Mouse (Mus musculus) frontal cortex, postnatal 25 days (tissue): ENCODE measurements at regions not wholly inside any gene's neighbourhood (a gene's known extent, or its start where the extent isn't known, plus 50 kb on each side); places are given as distances from the start of the nearest gene placed in this dataset.

ENCODE experiments used
- DNase-seq, 2 experiments: peaks; one replicate each; pipeline ENCODE4 v3.0.0; 2022; ENCODE audit warnings: low spot score in 2 of 2

DNA sequence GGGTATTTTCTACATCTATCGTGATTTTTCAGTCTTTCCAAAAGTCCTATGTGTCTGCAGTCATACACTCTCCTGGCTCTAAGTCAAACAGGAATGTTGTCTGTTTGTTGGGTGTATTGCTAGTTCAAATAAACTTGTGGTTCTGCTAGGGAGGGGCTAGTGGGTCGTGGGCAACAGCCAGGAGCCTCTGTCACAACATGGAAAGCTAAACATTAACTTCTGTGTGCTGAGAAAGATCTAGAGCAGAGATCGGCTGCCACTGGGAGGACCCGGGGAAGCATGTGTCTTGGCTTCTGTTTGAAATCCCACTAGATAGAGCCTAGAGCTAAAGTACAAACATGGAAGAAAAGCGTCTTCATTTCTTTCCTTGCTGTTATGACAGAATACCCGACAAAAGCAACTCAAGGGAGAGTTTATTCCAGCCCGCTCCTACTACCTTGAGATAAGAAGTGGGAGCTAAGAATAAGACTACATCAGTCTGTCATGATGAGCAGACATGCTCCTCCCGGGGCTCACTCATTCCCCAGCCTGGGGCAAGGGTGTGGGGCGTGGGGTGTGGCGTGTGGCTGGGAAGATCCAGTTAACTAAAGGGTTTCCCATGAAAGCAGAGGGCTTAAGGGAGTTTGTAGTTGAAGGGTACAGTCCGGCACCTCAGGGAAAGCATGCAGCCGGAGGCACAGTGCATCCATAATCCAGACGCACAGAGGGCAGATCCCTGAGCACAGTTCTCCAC lies 190.7 kb downstream of the Rybp start:
- DNase-seq, result no peak

DNA sequence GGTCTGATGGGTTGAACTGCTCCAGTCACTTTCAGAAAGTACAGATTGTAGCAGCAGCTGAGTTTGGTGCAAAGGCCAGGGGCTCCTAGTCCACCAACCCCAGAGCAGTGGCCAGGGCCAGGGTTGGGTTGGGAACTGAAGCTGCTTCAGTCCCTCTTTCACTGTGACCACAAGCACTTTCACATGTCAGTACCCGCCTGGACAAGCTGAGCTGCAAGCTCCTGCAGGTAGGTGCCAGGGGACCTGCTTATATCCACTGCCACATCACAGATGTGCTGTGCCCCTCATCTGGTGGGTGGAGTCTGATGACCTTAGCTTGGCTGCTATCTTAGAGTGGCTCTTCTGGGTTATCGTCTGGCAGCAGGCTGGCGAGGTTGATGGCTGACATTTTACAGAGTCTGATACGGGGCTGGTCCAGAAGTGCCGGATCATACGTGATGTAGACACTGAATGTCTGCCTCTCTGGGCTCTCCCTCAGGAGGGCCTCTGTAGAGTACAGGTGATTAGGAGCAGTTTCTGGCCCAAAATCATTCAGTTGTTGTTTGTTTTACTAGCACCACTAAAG lies 192.6 kb downstream of the Rybp start:
- no peak for DNase-seq

DNA sequence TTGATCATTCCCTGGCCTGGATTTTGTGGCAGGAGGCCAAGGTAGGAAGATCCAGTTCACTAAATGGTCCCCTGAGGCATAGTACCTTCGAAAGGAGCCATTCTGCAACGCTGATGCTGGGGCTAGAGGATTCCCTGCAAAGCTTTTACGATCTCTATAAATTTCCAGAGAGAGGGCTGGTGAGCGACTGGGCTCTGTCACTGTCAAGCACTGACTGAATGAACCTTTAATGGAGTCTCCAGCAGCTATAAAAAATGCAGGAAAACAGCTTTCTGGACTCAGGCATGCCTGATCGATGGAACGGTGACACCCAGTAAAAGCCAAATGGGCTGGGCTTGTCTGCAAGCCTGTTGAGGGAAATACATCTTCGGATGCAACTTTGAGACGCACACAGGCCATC lies 194.4 kb downstream of the Rybp start:
- DNase-seq, result no peak

DNA sequence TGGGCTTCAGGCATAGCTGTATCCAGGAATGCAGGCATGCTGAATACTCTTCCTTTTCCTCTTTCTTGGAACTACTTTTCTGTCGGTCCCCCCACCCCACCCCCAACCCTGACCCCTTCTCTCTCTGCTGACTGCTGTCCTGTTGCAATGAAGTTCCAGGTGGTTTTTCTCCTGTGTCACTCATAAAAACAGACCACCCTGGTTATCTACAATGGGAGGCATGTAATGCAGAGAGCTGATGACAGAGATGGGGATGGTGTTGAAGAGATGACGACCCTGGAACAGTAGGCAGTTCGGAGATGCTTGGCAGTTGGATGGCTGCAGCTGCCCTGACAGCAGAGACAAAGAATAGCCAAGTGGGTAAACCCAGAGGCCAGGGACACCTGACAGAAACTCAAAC lies 195.5 kb downstream of the Rybp start:
- DNase-seq, result no peak

DNA sequence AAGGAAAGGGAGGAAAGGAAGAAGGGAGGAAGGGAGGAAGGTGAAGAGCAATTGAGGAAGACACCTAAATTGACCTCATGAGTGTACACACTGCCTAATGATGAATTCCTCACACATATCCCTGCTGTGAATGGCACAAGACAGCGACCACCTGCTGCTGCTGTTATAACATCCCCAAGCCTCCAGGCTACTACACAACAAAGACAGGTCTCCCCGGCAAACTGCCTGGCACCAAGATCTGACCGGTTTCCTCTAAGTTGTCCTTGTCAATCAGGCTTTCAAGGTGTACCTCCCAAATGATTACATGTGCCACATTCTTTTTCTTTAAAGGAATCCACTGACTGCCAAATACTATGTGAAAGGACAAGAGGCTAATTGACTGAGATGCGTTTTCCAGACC lies 198.7 kb downstream of the Rybp start:
- DNase-seq, result no peak

DNA sequence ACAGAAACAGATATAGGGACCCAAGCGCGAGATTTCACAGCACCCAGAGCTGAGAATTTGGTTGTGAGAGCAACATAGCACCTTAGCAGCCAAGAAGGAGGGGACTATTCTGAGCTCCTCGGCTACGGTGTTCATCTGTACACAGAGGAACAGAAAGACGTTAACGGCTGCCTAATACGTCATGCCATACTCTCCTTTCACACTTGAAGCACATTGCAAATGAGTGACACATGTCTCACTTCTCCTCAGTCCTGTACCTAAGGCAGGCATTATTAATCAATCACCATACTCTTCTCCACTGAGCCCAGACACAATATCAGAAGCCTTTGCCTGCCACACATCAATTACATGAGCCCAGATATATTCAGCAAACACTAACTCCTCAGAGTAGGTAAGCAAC lies 200.5 kb downstream of the Rybp start:
- DNase-seq, result no peak

DNA sequence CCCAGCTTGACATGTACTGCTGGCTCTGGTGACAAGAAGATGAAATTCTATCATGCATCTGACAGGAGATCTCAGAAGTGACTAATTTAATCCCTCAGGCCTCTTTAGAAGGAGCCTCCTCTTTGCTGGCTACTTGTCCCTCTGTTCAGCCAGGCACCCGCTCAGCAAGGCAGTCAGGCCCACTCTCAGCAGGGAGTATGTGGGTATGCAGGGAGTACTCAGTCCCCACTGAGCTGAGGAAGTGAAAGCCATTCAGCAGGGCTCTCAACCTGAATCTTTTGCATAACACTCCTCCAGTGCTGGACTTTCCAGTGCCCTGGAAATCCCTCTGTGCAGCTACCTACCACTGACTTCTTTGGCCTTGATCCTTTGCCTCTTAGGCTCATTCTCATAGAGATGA lies 201.3 kb downstream of the Rybp start:
- no peak for DNase-seq

DNA sequence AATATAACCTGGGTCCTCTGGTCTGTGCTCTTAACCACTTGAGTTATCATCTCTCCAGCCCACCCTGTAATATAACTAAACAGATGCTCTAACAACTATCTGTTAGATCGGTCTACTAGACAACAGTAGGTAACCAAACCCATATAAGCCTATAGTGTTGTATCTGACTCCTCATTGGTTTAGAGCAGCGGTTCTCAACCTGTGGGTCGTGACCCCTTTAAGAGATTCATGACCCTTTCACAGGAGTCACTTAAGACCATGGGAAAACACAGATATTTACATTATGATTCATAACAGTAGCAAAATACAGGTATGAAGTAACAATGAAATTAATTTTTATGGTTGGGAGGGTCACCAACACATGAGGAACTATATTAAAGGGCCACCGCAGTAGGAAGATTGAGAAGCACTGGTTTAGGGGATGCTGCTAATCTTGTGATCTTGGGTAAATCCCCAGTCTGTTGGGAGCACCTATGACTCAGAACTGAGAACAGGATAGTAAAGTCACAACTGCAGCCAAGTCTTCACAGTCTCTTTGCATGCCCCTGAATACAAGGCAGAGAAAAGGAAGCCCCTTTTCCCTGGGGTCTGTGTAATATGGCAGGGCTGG lies 203.3 kb downstream of the Rybp start:
- no peak for DNase-seq

DNA sequence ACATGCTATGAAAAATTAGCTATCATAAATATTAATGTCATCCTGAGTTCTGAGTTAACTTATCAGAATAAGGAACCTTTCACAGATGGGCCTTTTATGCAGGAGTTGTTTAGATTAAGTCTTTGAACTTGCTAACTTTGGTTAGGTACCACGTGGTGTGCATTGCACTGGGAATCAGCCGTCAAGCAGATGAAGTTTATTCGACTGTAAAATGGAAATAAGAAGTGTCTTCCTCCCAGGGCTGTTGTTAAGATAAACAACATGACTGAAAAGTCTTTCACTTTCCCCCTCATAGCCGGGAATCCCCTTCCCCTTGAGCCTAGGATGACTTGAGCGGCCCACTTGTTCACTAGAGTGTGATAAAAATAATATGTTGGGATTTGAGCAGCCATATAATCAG lies 204.2 kb downstream of the Rybp start:
- no peak for DNase-seq

DNA sequence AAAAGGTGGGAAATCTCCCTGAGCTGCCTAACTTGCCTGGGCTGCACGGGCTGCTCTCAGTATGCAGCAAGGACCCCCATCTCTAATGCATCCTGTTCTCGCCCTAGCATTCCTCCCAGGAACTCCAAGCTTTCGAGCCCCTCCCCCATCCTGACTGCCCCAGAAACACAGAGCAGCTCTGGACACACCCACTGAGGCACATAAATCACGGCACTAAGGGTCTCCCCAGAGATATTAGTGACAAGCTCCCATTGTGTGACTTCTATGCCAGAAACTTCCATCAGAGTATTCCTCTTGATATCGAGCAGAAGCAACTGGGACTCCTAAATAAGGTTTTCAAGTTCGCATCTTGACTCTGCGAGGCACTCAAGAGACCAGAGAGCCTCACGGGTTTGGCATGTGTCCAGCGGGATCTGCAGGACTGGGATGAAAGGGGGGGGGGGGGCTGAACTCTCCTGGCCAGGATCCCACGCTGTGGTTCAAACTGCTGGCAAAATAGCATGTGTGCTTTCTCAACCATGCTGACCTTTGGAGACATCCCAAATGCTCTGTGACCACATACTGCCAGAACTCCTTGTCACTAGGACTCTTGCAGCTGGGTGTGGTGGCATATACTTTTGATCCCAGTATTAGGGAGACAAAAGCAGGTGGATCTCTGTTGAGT lies 212.5 kb downstream of the Rybp start:
- DNase-seq, result no peak

DNA sequence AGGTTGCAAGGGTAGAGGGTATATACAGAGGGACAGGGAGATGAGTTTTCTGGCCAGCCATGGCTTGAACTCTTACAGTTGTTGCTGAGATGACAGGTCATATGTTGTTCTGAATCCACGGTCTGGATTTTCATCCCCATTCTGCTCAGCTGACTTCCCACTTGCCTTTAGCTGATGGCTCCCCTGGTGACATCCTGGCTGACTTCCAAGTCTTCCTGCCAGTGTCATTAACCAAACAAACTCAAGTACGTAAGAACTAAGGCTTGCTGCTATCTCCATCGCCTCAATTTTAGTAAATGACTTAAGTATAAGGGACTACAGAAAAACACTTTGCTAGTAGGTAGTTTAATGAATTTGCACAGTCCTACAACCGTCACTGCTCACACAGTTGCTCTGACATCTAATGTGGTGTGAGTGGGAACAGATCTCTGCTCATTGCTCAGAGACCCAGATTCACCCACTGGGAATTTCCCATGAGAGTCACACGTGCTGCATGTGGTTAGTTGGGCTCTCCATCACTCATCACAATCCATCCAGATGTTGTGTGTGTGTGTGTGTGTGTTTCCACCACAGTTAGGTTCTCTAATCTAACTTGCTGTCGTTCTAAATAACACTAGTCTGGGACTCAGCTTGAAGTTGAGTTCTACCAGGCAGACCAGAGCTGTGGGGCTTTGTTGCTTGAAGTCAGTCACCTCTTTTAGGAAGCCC lies 214.9 kb downstream of the Rybp start:
- DNase-seq, result no peak

DNA sequence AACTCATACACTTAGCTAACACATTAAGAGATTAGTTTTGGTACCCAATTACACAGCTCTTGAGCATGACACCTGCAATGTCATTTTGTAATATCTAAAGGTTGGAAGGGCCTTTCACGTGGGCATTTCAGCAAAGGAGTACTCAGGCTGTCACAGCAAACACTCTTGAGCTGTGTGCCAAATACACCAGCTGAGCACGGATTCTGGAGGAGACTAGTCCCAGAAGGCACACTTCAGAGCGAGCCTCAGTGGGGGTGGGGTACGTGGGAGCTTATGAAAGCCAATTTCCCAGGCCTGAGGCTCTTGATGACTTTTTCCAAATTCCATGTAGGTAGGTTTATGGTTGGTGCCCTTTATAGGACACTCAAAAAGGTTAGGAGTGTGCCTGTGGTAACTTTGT lies 218.1 kb downstream of the Rybp start:
- no peak for DNase-seq

DNA sequence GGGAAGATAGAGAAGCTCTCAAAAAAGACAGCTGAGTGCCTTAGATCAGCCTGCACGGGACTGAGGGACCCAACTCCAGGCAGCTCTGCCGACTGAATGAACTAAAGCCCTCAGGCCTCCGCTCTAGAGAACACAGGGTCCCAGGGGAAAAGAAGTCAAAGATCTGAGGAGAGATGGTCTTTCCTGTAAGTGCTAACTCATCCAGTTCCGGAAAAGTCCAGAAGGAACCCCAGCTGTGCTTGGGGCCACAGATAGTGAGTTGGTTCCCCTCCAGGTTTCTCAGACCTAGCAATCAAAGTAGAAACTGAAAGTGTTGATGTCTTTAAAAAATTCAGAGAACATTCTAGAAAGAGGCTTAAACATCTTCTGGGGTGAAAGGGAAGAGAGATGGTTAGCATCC lies 220.0 kb downstream of the Rybp start:
- DNase-seq, result no peak

DNA sequence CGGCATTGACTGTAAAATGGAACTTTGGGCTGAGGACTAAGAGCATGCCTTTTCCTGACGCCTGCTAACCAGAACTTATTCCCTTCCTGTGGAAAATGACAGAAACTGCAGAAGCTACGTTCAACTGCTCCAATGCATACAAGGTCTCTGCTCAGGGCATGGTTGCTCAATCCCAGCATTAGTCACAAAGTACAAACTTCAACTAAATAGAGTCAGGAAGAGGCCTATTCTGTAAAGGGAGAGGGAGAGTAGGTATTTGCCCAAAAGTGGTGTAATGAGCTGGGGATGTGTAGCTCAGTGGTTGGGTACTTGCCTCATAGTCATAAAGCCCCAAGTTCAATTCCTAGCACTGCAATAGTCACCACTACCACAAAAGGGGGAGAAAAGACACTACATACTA lies 221.7 kb downstream of the Rybp start:
- DNase-seq, result no peak

DNA sequence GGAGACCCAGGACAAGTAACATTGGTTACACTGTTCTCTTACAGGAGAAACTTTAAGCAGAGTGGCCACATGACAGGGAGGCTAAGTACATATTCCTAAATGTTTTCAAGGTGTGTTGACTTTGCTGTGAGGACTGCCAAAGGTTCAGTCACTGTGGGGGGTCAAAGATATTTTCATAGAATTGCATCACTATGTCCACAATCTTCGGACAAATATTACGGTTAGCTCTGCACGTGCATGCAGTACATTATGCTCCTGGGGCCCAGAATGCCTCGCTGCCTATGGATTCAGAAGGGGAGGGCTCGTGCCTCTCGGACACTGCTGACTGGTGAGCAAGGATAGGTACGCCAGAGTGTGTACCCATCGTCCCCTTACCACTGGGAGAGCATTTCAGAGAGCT lies 224.3 kb downstream of the Rybp start:
- DNase-seq, result no peak

DNA sequence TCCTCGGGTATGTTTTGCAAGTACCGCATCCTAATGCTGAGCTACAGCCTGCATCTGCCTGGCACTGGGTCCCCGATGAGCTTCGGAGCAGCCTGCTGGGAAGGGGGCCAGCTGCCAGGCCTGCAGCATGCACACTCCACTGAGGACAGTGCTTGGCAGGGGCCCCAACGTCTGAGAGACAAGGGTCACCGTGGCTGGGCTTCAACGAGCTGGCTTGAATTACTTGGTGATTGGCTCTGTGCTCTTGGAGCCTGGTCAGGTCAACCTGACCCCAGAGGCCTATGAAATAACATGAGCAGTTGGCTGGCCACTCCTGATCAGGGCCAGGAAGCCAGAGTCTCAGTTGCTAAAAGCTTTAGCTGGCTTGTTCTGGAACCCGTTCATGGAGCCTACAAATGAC lies 227.5 kb downstream of the Rybp start:
- peak; percentile 23 to 39 for DNase-seq

DNA sequence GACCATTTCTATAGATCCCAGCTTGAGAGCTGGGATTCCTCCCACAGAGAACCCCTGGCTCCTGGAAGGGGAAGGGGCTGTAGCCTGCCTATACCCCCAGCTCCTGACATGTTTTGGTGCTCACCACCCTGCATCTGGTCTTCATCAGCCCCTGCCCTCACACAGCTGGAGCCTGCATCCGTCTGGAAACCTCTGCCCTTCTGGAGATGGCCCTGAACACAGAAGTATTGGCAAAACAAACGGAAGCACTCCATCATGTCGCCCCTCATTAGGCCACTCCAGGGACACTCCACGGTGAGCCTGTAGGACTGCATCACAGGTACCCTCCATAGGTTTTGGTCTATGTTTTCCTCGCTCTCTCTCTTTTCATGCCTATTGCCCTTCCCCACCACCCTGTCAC lies 231.3 kb downstream of the Rybp start:
- DNase-seq, result no peak

DNA sequence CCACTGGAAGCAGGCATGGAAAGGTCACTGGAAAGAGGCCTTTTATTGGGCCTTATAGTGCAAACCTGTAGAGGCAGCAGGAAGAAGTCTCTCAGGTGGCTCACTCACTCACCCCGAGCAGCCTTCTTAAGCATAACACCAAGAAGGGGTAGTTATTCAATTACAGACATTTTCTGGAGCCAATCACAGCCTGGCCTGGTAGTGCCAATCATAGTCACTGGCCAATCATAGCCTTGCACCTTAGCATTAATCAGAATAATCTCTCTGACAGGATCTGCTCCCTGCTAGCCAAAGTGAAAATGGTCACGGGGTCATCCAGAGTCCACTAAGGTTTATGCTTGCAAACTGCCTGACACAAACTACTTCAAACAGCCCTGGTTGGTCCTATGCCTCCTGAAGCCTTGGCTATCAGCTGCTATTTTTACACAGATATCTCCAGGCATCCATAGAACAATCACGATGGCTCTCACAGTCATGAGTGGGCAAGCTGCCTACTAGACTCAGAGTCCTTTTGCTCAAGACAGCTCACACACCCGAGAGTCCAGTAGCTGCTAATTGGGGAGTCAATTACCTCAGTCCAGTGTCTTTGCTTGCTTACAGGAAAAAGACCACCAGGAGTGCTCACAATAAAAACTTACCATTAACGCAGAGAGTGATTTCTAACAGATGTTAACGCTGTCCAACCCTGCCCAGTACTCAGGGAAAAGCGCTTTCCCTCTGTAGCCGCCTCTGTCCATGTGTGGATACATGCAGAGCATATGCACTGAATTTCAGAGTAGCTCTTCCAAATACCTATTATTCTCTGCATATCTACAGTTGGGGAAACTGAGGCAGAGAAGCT lies 234.1 kb downstream of the Rybp start:
- no peak for DNase-seq

DNA sequence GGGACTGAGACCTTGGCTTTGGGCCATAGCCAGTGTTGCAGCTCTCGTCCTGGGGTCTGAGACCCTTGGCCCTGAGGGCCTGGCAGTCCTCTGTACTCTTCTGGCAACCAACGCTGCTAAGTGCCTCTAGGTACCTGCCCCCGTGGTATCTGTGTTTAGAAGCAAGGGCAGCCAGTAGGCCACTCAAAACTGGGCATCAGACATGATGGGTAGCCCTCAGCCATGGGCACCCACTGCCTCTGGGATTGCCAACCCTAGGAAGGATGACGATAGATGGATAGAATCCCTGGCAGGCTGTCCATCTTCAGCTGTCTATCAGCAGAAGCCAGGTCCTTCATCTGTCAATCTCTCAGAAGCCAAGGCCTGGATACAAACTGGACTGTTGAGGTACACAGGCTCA lies 234.9 kb downstream of the Rybp start:
- no peak for DNase-seq

DNA sequence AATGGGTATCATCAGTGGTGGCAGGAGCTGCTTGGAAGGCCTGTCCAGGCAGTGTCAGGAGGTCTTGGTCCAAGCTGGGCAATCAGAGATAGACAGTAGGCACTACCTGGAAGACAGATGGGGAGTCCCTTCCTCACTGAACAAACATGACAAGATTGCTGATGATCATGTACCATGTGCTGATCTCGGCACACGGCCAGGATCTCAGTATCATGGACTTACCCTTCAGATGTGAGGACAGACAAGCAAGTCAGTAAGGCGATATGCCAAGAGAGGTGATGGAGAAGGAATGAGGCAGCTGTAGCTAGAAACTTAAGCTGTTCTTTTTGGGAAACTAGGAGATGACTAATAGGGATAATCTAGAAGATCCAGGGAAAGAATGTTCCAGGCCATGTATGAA lies 238.2 kb downstream of the Rybp start:
- DNase-seq, result no peak

DNA sequence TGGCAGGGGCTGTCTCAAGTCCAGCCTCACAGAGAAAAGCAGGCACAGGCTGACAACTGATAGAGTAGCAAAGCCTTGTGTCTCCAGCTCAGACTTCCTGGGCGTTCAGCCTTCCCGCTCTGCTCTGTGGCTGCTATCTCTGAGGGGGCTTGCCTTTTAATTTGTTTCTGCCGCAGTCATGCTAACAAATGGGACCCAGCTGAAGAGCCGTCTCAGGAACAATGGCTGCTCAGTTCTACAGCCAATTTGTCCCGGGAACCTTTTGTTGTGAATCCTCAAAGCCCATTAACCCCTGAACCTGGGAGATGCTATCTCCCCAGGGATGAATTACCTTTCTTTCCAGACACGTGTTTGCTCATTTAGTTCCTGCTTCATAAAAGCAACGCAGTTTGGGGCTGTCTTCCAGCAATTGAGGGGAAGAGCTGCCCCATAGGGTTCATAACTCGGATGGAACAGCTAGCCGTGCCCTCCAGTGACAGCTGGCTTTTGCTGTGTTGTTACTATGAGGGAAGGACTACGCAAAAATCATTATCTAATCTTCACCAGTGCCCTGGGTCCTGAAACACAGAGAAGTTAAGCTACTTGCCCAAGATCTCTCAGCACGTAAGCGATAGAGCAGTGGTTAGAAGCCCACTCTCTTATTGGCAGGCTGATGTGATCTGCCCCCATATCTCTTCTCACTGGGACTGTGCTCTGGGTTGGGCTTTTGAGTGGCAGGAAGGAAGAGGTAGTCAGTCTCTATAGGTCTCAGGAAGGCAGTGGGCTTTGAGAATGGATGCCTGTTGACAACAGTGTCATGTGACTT lies 240.9 kb downstream of the Rybp start:
- no peak for DNase-seq
